Mouse (Mus musculus) CD4-positive helper T cell, adult 2 months (primary cell): ENCODE measurements around the gene Rhcg.

Experiments used
- DNase-seq: peaks from one replicate; pipeline ENCODE4 v3.0.0-alpha.2; 2012; ENCODE audit warnings: low read depth, missing footprints, low spot score

Rhcg gene

DNA sequence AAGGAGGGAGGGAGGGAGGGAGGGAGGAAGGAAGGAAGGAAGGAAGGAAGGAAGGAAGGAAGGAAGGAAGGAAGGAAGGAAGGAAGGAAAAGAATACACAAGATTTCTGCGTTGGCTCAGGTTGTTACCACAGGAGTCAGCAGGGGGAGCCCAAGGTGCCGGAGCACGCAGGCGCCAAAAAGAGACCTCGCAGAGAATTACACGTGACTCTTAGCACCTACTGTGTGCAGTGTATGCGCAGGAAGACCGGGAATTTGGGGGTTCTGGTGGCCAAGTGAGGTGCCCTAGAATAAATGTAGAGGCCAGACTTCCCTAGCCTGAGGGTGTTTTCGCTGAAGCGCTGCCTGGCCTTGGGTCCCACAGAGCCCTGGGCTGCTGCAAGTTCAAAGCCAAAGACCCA, 64.8 kb downstream of the Rhcg start:
- no peak for DNase-seq

DNA sequence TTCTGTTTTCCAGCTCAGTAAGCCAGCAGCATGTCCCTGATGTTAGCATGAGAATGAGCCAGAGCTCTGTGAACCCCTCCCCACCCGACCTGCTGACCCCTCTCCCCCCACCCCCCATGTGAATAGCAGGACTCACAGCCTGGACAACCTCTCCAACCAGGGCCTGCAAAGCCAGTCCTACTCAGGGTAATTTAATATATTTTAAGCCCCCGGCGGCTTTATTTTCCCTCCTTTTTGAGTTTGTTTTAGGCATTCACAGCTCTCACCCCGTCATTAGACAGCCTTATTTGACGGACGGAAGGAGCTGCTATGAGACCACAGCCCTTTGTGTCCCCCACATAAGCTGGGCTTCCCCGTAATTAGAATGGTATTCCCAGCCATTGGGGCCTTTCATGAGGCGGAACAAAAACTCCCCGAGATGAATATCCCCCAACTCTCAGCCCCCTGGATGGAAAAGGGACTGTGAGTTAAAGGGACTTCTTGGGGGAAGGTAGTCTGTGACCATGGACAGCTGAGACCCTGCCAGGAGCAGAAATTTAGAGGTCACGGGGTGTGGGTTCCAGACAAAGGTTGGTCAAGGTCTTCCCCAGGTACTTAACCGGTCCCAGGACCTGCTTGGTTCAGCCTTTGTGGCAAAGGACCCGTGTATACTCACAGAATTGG, 68.4 kb downstream of the Rhcg start:
- no peak for DNase-seq

GRCm38 (mm10) chr7:79547092-79547491, 70.4 kb downstream of the Rhcg start:
- peak; percentile 53 for DNase-seq

GRCm38 (mm10) chr7:79545066-79545400, 72.4 kb downstream of the Rhcg start:
- DNase-seq = no peak

DNA sequence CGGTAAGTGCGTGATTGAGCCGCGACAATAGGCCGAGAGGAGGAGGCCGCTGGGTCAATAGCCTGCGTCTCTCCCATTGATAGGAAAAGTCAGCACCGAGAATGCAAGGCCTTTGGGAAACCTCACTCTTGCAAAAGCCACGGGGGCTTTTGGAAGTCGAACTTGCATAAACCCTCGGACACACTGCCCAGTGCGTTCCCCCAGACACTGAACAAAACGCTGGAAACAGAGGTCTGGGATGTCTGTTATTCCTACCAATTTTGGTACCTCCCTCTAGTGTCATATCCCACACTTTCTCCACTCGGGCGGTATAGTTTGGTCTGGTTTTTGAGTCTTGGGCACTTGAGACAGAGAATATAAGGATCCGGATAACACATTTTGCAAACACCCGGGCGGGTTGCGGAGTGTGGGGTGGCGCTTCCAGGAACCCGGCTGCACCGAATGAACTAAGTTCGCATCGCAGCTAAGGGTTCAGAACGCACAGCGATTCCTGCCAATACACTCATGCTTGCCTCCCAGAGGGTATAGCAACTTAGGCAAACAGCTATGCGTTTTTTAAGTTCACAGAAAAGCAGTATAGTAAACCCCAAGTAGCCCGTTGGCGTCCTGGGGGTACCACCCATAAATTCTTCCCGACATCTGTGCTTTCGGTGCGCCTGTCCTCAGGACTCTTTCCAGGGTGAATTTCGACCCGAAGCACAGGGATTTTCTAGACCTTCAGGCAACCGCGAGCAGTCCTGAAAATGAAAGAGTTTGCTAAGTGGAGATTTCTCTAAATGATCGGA, 73.0 kb downstream of the Rhcg start:
- no peak for DNase-seq
